Mouse (Mus musculus) spleen, adult 2 months (tissue): ENCODE measurements around the gene Efna3. TPM values are rescaled to one million over a fixed set of nuclear protein-coding genes. Genes with fewer than 3 reads are reported as not detected.

Experiments
- DNase-seq, 2 experiments: peaks; one replicate each; pipeline versions ENCODE4 v3.0.0 to v3.0.0-alpha.2; 2012 to 2021; ENCODE audit warnings: low spot score in 2 of 2, low read depth in 1 of 2
- H3K27ac ChIP-seq: fragments of 200-500 bp; 2 replicates; pipeline ENCODE4 v1.5.1; 2012; ENCODE audit warnings: low read length, inconsistent platforms; ENCODE audit not compliant: insufficient read depth
- H3K27me3 ChIP-seq: fragments of 200-500 bp; 2 replicates; pipeline ENCODE4 v1.6.1; 2012; ENCODE audit warnings: mild to moderate bottlenecking, moderate library complexity, low read length, inconsistent platforms; ENCODE audit not compliant: control insufficient read depth, insufficient read depth
- H3K36me3 ChIP-seq: fragments of 200-500 bp; 2 replicates; pipeline ENCODE4 v1.6.1; 2012; ENCODE audit warnings: mild to moderate bottlenecking, low read length, inconsistent platforms; ENCODE audit not compliant: control insufficient read depth, insufficient read depth
- H3K4me1 ChIP-seq: fragments of 200-500 bp; 2 replicates; pipeline ENCODE4 v1.6.1; 2011; ENCODE audit warnings: inconsistent platforms; ENCODE audit not compliant: control insufficient read depth, insufficient read depth, insufficient read length
- H3K4me3 ChIP-seq: fragments of 200-500 bp; 2 replicates; pipeline ENCODE4 v1.5.1; 2011; ENCODE audit warnings: mild to moderate bottlenecking, inconsistent platforms; ENCODE audit not compliant: insufficient read depth, insufficient read length; ENCODE audit errors: extremely low read depth
- CTCF ChIP-seq: fragments of 200-500 bp; IDR thresholded peaks from 2 replicates; pipeline ENCODE4 v1.5.1; 2011; ENCODE audit warnings: mild to moderate bottlenecking, inconsistent platforms; ENCODE audit not compliant: insufficient read depth, insufficient read length, insufficient replicate concordance; ENCODE audit errors: extremely low read depth
- POLR2A ChIP-seq: fragments of 200-500 bp; IDR thresholded peaks from 2 replicates; pipeline ENCODE4 v1.6.1; 2011; ENCODE audit warnings: low read depth, low read length, inconsistent platforms
- WGBS: fragments of 180-500 bp; shearing (Covaris S2); methylation state at CpG from one replicate; pipeline ENCODE4 v1.1.7; 2018; 5-methylcytosine and 5-hydroxymethylcytosine counted together
- polyA plus RNA-seq: library from polyadenylated mRNA; depleted of rRNA; stranded (reverse); fragments of >200 nt; gene quantifications from 2 replicates; pipeline ENCODE4 v1.2.3, GENCODE M21; 2012

Gene Efna3
- polyA plus RNA-seq, 1 experiment = not detected

GRCm38 (mm10) chr3:89332476-89332875 lies 9.7 kb upstream of the Efna3 start:
- DNase-seq = no peak
- H3K4me1 ChIP-seq = peaks cover under 1% of the 10 kb centered on the region
- no peak overlapping the region for H3K4me3 ChIP-seq
- H3K36me3 ChIP-seq = no peaks in the 10 kb centered on the region
- 90% methylated on average over 12 of the region's 12 CpGs for WGBS
- TF ChIP-seq POLR2A (no peak), CTCF (no peak)
- H3K27me3 ChIP-seq = peaks cover 2% of the 10 kb centered on the region; the same call in 1 of the 2 replicates
- no peak overlapping the region for H3K27ac ChIP-seq

GRCm38 (mm10) chr3:89332013-89332412 lies 9.2 kb upstream of the Efna3 start:
- Histone ChIP-seq H3K27ac (no peak overlapping the region), H3K27me3 (no peaks in the 10 kb centered on the region), H3K36me3 (no peaks in the 10 kb centered on the region), H3K4me1 (no peaks in the 10 kb centered on the region; the same call in 1 of the 2 replicates), H3K4me3 (no peak overlapping the region)
- no peak for DNase-seq
- WGBS = 84% methylated on average over 10 of the region's 10 CpGs
- TF ChIP-seq POLR2A = no peak
- TF ChIP-seq CTCF = no peak

GRCm38 (mm10) chr3:89331561-89331960 lies 8.8 kb upstream of the Efna3 start:
- no peaks in the 10 kb centered on the region; the same call in 1 of the 2 replicates for H3K4me1 ChIP-seq
- no peaks in the 10 kb centered on the region for H3K27me3 ChIP-seq
- no peak for TF ChIP-seq POLR2A
- no peak for TF ChIP-seq CTCF
- H3K36me3 ChIP-seq = no peaks in the 10 kb centered on the region
- 80% methylated on average over 13 of the region's 13 CpGs for WGBS
- H3K27ac ChIP-seq = no peak overlapping the region
- no peak overlapping the region for H3K4me3 ChIP-seq
- DNase-seq = no peak

GRCm38 (mm10) chr3:89330948-89331347 lies 8.2 kb upstream of the Efna3 start:
- DNase-seq = no peak
- no peaks in the 10 kb centered on the region for H3K27me3 ChIP-seq
- H3K27ac ChIP-seq = no peak overlapping the region
- TF ChIP-seq CTCF (no peak), POLR2A (no peak)
- 48% methylated on average over 10 of the region's 10 CpGs for WGBS
- H3K4me1 ChIP-seq = no peaks in the 10 kb centered on the region; the same call in 1 of the 2 replicates
- no peak overlapping the region for H3K4me3 ChIP-seq
- H3K36me3 ChIP-seq = no peaks in the 10 kb centered on the region

GRCm38 (mm10) chr3:89330346-89330745 lies 7.6 kb upstream of the Efna3 start:
- Histone ChIP-seq H3K36me3 (no peaks in the 10 kb centered on the region), H3K27ac (no peak overlapping the region), H3K4me3 (no peak overlapping the region), H3K4me1 (no peaks in the 10 kb centered on the region; the same call in 1 of the 2 replicates), H3K27me3 (no peaks in the 10 kb centered on the region)
- DNase-seq = no peak
- TF ChIP-seq POLR2A = no peak
- TF ChIP-seq CTCF = no peak
- 69% methylated on average over 3 of the region's 3 CpGs for WGBS

- Histone ChIP-seq H3K4me3 (no peak overlapping the region), H3K27me3 (0 out of 2 replicates have a peak, but pooled peaks cover 2% of the 10 kb centered on the region), H3K4me1 (no peaks in the 10 kb centered on the region; the same call in 1 of the 2 replicates), H3K36me3 (no peaks in the 10 kb centered on the region), H3K27ac (no peak overlapping the region)
- no peak for TF ChIP-seq CTCF
- DNase-seq = no peak
- 60% methylated on average over 4 of the region's 4 CpGs for WGBS
Measured at GRCm38 (mm10) chr3:89328623-89329022, 5.9 kb upstream of the Efna3 start.

- Histone ChIP-seq H3K4me1 (no peaks in the 10 kb centered on the region; the same call in 1 of the 2 replicates), H3K36me3 (no peaks in the 10 kb centered on the region), H3K27me3 (peaks cover 7% of the 10 kb centered on the region; the same call in 1 of the 2 replicates), H3K27ac (no peak overlapping the region), H3K4me3 (no peak overlapping the region)
- 81% methylated on average over 9 of the region's 9 CpGs for WGBS
- DNase-seq = no peak
- no peak for TF ChIP-seq POLR2A
- TF ChIP-seq CTCF = no peak
Measured at GRCm38 (mm10) chr3:89327371-89327870, 4.7 kb upstream of the Efna3 start.

- Histone ChIP-seq H3K27me3 (peaks cover 17% of the 10 kb centered on the region), H3K27ac (no peak overlapping the region), H3K4me3 (no peak overlapping the region), H3K4me1 (peaks cover 9% of the 10 kb centered on the region), H3K36me3 (no peaks in the 10 kb centered on the region)
- DNase-seq = no peak
- TF ChIP-seq POLR2A = no peak
- WGBS = 94% methylated on average over 8 of the region's 8 CpGs
Measured at GRCm38 (mm10) chr3:89325882-89326281, 3.1 kb upstream of the Efna3 start.
